Mouse (Mus musculus): ENCODE results near the gene Ube2j1. TPM values are rescaled to one million over a fixed set of nuclear protein-coding genes. Genes with fewer than 3 reads are reported as not detected.

Gene Ube2j1
- polyA plus RNA-seq, 1 experiment = 19.1 TPM

GRCm38 (mm10) chr4:33018361-33018999 lies 12.7 kb upstream of the Ube2j1 start:
- no peaks in the 10 kb centered on the region for H3K4me1 ChIP-seq (ENCODE audit: control insufficient read depth, insufficient read depth, low read length)
- no peaks in the 10 kb centered on the region for H3K36me3 ChIP-seq (ENCODE audit: control insufficient read depth, insufficient read depth, low read length)
- peak; percentile 93 for DNase-seq
- no peak overlapping the region for H3K4me3 ChIP-seq (ENCODE audit: insufficient read depth, low read depth, low read length)
- 40% methylated on average over 9 of the region's 9 CpGs for WGBS
- H3K27ac ChIP-seq (ENCODE audit: insufficient read depth, low read depth, low read length) = no peak overlapping the region
- TF ChIP-seq POLR2A (IDR thresholded peaks at IDR 0.05; ENCODE audit: low read depth, low read length) = no peak
- TF ChIP-seq CTCF (conservative IDR thresholded peaks at IDR 0.05; ENCODE audit: insufficient read depth, insufficient read length, low read depth, low read length) = peak; percentile 97
- H3K27me3 ChIP-seq (replicated peaks; ENCODE audit: control insufficient read depth, insufficient read depth, low read length) = no peaks in the 10 kb centered on the region

DNA sequence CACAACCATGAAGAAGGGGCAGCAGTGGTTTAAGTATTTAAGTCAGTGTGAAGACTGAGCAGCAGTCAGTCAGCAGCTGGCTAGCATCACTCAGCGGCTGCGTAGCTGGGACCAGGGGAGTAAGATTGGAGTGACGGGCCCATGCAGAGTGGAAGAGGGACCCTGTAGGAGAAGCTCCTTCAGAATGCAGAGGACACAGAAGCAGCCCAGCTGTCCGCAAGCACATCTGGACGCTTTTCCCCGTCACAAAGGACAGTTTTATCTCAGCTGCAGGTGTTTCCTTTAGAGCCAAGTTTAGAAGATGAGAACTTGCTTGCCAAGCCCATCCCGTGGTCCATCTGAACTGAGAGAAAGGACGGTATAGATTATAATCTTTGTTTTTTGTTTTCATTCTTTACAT lies 6.8 kb upstream of the Ube2j1 start:
- WGBS = 73% methylated on average over 8 of the region's 8 CpGs
- DNase-seq = no peak
- TF ChIP-seq CTCF (conservative IDR thresholded peaks at IDR 0.05; ENCODE audit: insufficient read depth, insufficient read length, low read depth, low read length) = no peak
- no peak for TF ChIP-seq POLR2A (IDR thresholded peaks at IDR 0.05; ENCODE audit: low read depth, low read length)
- no peaks in the 10 kb centered on the region for H3K36me3 ChIP-seq (ENCODE audit: control insufficient read depth, insufficient read depth, low read length)
- no peaks in the 10 kb centered on the region for H3K27me3 ChIP-seq (replicated peaks; ENCODE audit: control insufficient read depth, insufficient read depth, low read length)
- H3K27ac ChIP-seq (ENCODE audit: insufficient read depth, low read depth, low read length) = no peak overlapping the region
- no peak overlapping the region for H3K4me3 ChIP-seq (ENCODE audit: insufficient read depth, low read depth, low read length)
- no peaks in the 10 kb centered on the region for H3K4me1 ChIP-seq (ENCODE audit: control insufficient read depth, insufficient read depth, low read length)

GRCm38 (mm10) chr4:33029104-33029503 lies 2.1 kb upstream of the Ube2j1 start:
- Histone ChIP-seq H3K4me1 (ENCODE audit: control insufficient read depth, insufficient read depth, low read length) (peaks cover 9% of the 10 kb centered on the region; the same call in 1 of the 2 replicates), H3K36me3 (ENCODE audit: control insufficient read depth, insufficient read depth, low read length) (no peaks in the 10 kb centered on the region), H3K27me3 (replicated peaks; ENCODE audit: control insufficient read depth, insufficient read depth, low read length) (no peaks in the 10 kb centered on the region), H3K27ac (ENCODE audit: insufficient read depth, low read depth, low read length) (no peak overlapping the region), H3K4me3 (ENCODE audit: insufficient read depth, low read depth, low read length) (no peak overlapping the region)
- no peak for DNase-seq
- TF ChIP-seq CTCF (conservative IDR thresholded peaks at IDR 0.05; ENCODE audit: insufficient read depth, insufficient read length, low read depth, low read length) (no peak), POLR2A (IDR thresholded peaks at IDR 0.05; ENCODE audit: low read depth, low read length) (no peak)
- WGBS = 91% methylated on average over 7 of the region's 7 CpGs

GRCm38 (mm10) chr4:33030264-33031194 lies 687 bp upstream of the Ube2j1 start:
- H3K4me3 ChIP-seq (ENCODE audit: insufficient read depth, low read depth, low read length) = peak overlapping the region; percentile 100
- no peaks in the 10 kb centered on the region for H3K36me3 ChIP-seq (ENCODE audit: control insufficient read depth, insufficient read depth, low read length)
- H3K27me3 ChIP-seq (replicated peaks; ENCODE audit: control insufficient read depth, insufficient read depth, low read length) = no peaks in the 10 kb centered on the region
- TF ChIP-seq CTCF (conservative IDR thresholded peaks at IDR 0.05; ENCODE audit: insufficient read depth, insufficient read length, low read depth, low read length) (no peak), POLR2A (IDR thresholded peaks at IDR 0.05; ENCODE audit: low read depth, low read length) (no peak)
- H3K27ac ChIP-seq (ENCODE audit: insufficient read depth, low read depth, low read length) = peak overlapping the region; percentile 77
- WGBS = 4% methylated on average over 55 of the region's 55 CpGs
- H3K4me1 ChIP-seq (ENCODE audit: control insufficient read depth, insufficient read depth, low read length) = peaks cover 9% of the 10 kb centered on the region; the same call in 1 of the 2 replicates
- peak; percentile 12 for DNase-seq

DNA sequence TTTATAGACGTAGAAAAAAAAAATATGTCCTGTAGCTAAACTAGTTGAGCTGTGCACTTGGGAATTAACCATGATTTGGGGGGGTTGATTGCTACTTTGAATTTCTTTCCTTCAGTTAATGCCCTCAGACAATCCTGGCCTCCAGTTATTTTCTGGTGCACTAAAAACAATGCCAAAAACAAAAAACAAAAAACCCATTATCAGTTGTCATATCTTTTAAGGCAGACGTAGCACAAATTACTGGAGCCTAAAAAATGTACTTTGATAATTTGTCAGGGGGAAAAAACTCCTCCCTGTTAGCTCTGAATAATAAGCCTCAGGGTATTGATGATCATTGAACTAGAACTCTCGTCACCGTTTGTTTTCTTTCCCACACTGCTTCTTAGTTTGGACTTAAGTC lies 829 bp downstream of the Ube2j1 start:
- peaks cover 9% of the 10 kb centered on the region; the same call in 1 of the 2 replicates for H3K4me1 ChIP-seq (ENCODE audit: control insufficient read depth, insufficient read depth, low read length)
- H3K36me3 ChIP-seq (ENCODE audit: control insufficient read depth, insufficient read depth, low read length) = no peaks in the 10 kb centered on the region
- no peaks in the 10 kb centered on the region for H3K27me3 ChIP-seq (replicated peaks; ENCODE audit: control insufficient read depth, insufficient read depth, low read length)
- peak overlapping the region; percentile 100 for H3K4me3 ChIP-seq (ENCODE audit: insufficient read depth, low read depth, low read length)
- WGBS = 9% methylated on average over 4 of the region's 4 CpGs
- peak overlapping the region; percentile 86 for H3K27ac ChIP-seq (ENCODE audit: insufficient read depth, low read depth, low read length)
- DNase-seq = no peak
- TF ChIP-seq CTCF (conservative IDR thresholded peaks at IDR 0.05; ENCODE audit: insufficient read depth, insufficient read length, low read depth, low read length) = no peak
- TF ChIP-seq POLR2A (IDR thresholded peaks at IDR 0.05; ENCODE audit: low read depth, low read length) = no peak

GRCm38 (mm10) chr4:33033515-33033914 lies 2.3 kb downstream of the Ube2j1 start:
- Histone ChIP-seq H3K27ac (ENCODE audit: insufficient read depth, low read depth, low read length) (no peak overlapping the region), H3K4me3 (ENCODE audit: insufficient read depth, low read depth, low read length) (no peak overlapping the region), H3K27me3 (replicated peaks; ENCODE audit: control insufficient read depth, insufficient read depth, low read length) (no peaks in the 10 kb centered on the region), H3K4me1 (ENCODE audit: control insufficient read depth, insufficient read depth, low read length) (peaks cover 9% of the 10 kb centered on the region; the same call in 1 of the 2 replicates), H3K36me3 (ENCODE audit: control insufficient read depth, insufficient read depth, low read length) (no peaks in the 10 kb centered on the region)
- no peak for DNase-seq
- 75% methylated on average over 6 of the region's 6 CpGs for WGBS
- TF ChIP-seq POLR2A (IDR thresholded peaks at IDR 0.05; ENCODE audit: low read depth, low read length) (no peak), CTCF (conservative IDR thresholded peaks at IDR 0.05; ENCODE audit: insufficient read depth, insufficient read length, low read depth, low read length) (no peak)

DNA sequence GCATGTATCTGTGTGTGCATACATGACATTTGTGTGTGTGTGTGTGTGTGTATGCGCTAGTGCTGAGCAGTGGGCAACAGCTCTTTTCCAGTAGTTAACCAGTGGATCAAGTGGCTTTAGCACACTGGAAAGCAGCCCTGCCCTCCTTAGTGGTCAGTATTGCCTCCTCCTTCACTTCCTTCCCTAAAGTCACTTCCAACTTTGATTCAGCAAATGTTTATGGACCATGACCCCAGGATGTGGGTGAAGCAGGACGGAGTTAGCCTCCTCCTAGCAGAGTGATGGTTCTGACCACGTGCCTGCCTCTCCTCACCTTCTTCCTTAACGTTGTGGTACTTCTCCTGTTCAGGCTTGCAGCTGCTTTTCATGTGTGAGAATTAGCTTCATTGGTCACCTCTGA lies 8.6 kb downstream of the Ube2j1 start:
- WGBS = 34% methylated on average over 4 of the region's 4 CpGs
- Histone ChIP-seq H3K4me1 (ENCODE audit: control insufficient read depth, insufficient read depth, low read length) (no peaks in the 10 kb centered on the region), H3K36me3 (ENCODE audit: control insufficient read depth, insufficient read depth, low read length) (peaks cover 4% of the 10 kb centered on the region), H3K27ac (ENCODE audit: insufficient read depth, low read depth, low read length) (no peak overlapping the region), H3K27me3 (replicated peaks; ENCODE audit: control insufficient read depth, insufficient read depth, low read length) (no peaks in the 10 kb centered on the region), H3K4me3 (ENCODE audit: insufficient read depth, low read depth, low read length) (no peak overlapping the region)
- TF ChIP-seq CTCF (conservative IDR thresholded peaks at IDR 0.05; ENCODE audit: insufficient read depth, insufficient read length, low read depth, low read length) (no peak), POLR2A (IDR thresholded peaks at IDR 0.05; ENCODE audit: low read depth, low read length) (no peak)
- DNase-seq = no peak
